In genomic region chr13:110967626-110968506, GRCm38 (mm10) we compare ENCODE assay signal across 8 mouse cellular contexts.
DNase-seq lines count a peak whose midpoint lies in the region; ATAC-seq lines count a peak whose summit lies in the region.

No protein-coding gene starts in this region.

- no peak overlapping the region for H3K27ac ChIP-seq in hindbrain, embryonic 14.5 days
- H3K27ac ChIP-seq in lung, embryonic 15.5 days, result peak overlapping the region; percentile 78
- H3K27ac ChIP-seq in neural tube, embryonic 15.5 days (replicated peaks), result no peak overlapping the region

- peak; percentile 97 for ATAC-seq in hindbrain, embryonic 14.5 days (ENCODE audit: low FRiP score)
- peak; percentile 97 for ATAC-seq in lung, embryonic 15.5 days (ENCODE audit: borderline replicate concordance, extremely low read depth, low FRiP score, low TSS enrichment)
- peak; percentile 96 for ATAC-seq in neural tube, embryonic 15.5 days (ENCODE audit: low FRiP score)

- H3K36me3 ChIP-seq in hindbrain, embryonic 14.5 days (replicated peaks; ENCODE audit: control insufficient read depth, insufficient read depth), result no peaks in the 10 kb centered on the region
- no peaks in the 10 kb centered on the region for H3K36me3 ChIP-seq in lung, embryonic 15.5 days
- no peaks in the 10 kb centered on the region for H3K36me3 ChIP-seq in neural tube, embryonic 15.5 days

- no peak overlapping the region for H3K4me2 ChIP-seq in hindbrain, embryonic 14.5 days (replicated peaks)
- H3K4me2 ChIP-seq in lung, embryonic 15.5 days, result peak overlapping the region; percentile 19; the same call in 1 of the 2 replicates
- no peak overlapping the region for H3K4me2 ChIP-seq in neural tube, embryonic 15.5 days

- no peaks in the 10 kb centered on the region for H3K9me3 ChIP-seq in hindbrain, embryonic 14.5 days (ENCODE audit: control insufficient read depth, low read length)
- H3K9me3 ChIP-seq in lung, embryonic 15.5 days, result no peaks in the 10 kb centered on the region
- no peaks in the 10 kb centered on the region for H3K9me3 ChIP-seq in neural tube, embryonic 15.5 days (replicated peaks)

- H3K27me3 ChIP-seq in hindbrain, embryonic 14.5 days (ENCODE audit: control insufficient read depth, insufficient read depth, low read length), result no peaks in the 10 kb centered on the region
- H3K27me3 ChIP-seq in lung, embryonic 15.5 days, result no peaks in the 10 kb centered on the region
- no peaks in the 10 kb centered on the region for H3K27me3 ChIP-seq in neural tube, embryonic 15.5 days (replicated peaks)

- no peak overlapping the region for H3K9ac ChIP-seq in hindbrain, embryonic 14.5 days
- H3K9ac ChIP-seq in lung, embryonic 15.5 days, result no peak overlapping the region
- H3K9ac ChIP-seq in neural tube, embryonic 15.5 days (replicated peaks), result no peak overlapping the region

- no peak overlapping the region for H3K4me3 ChIP-seq in hindbrain, embryonic 14.5 days (replicated peaks; ENCODE audit: low read length)
- H3K4me3 ChIP-seq in lung, embryonic 15.5 days, result no peak overlapping the region
- H3K4me3 ChIP-seq in neural tube, embryonic 15.5 days (replicated peaks), result no peak overlapping the region

- peak; percentile 91 for DNase-seq in adipocyte (ENCODE audit: low spot score)
- peak; percentile 79 to 83 for DNase-seq in cerebellum, postnatal 14 days
- DNase-seq in gastrocnemius, adult 18-20 months (ENCODE audit: low spot score), result peak; percentile 85
- peak; percentile 88 for DNase-seq in hindbrain, embryonic 14.5 days (ENCODE audit: low spot score)
- peak; percentile 89 for DNase-seq in layer of hippocampus, adult 9-11 months
- DNase-seq in natural killer cell, adult 2 months (ENCODE audit: low spot score in 2 of 2), result no peak

- WGBS in hindbrain, embryonic 14.5 days, result 51% methylated on average over 5 of the region's 5 CpGs
- 29% methylated on average over 5 of the region's 5 CpGs for WGBS in lung, embryonic 15.5 days
- WGBS in neural tube, embryonic 15.5 days, result 59% methylated on average over 5 of the region's 5 CpGs

- 0 out of 2 replicates have a peak, but pooled peaks cover 5% of the 10 kb centered on the region for H3K4me1 ChIP-seq in hindbrain, embryonic 14.5 days (replicated peaks; ENCODE audit: control insufficient read depth, insufficient read depth, low read length)
- peaks cover 23% of the 10 kb centered on the region for H3K4me1 ChIP-seq in lung, embryonic 15.5 days
- H3K4me1 ChIP-seq in neural tube, embryonic 15.5 days, result no peaks in the 10 kb centered on the region

Comparison
In these comparisons a context has a peak if more than half of its experiments do, and no peak if none do; other contexts are left out.
1. DNase-seq: peak in adipocyte (single experiment), cerebellum, postnatal 14 days (2 of 2), gastrocnemius, adult 18-20 months (single experiment), hindbrain, embryonic 14.5 days (single experiment) and layer of hippocampus, adult 9-11 months (single experiment); none in natural killer cell, adult 2 months (0 of 2).
2. Peak in every context shown above with its lines, with median percentiles within 50 percentile points of each other: ATAC-seq.